8 mouse cellular contexts compared by ENCODE assay signal in genomic region chr4:141240617-141241016, GRCm38 (mm10). TPM values are rescaled to one million over a fixed set of nuclear protein-coding genes. Genes with fewer than 3 reads are reported as not detected.
DNase-seq lines count a peak whose midpoint lies in the region; ATAC-seq and TF ChIP-seq lines count a peak whose summit lies in the region.

No protein-coding gene starts in this region.

- H3K27ac ChIP-seq in hindbrain, embryonic 14.5 days = no peak overlapping the region
- H3K27ac ChIP-seq in hindbrain, postnatal 0 days = no peak overlapping the region
- H3K27ac ChIP-seq in embryonic facial prominence, embryonic 10.5 days (replicated peaks) = no peak overlapping the region
- peak overlapping the region; percentile 19; the same call in 1 of the 2 replicates for H3K27ac ChIP-seq in kidney, embryonic 15.5 days
- peak overlapping the region; percentile 64 for H3K27ac ChIP-seq in lung, postnatal 0 days (ENCODE audit: low read length)
- no peak overlapping the region for H3K27ac ChIP-seq in gastrocnemius, adult 2 months

- no peak for DNase-seq in hindbrain, embryonic 14.5 days (ENCODE audit: low spot score)
- no peak for DNase-seq in hindbrain, postnatal 0 days (ENCODE audit: low spot score)
- peak; percentile 68 for DNase-seq in embryonic facial prominence, embryonic 10.5 days (ENCODE audit: low spot score)
- peak; percentile 95 for DNase-seq in lung, postnatal 0 days (ENCODE audit: low spot score)
- DNase-seq in thymus, postnatal 25 days = no peak
- DNase-seq in spleen, adult 12 weeks (ENCODE audit: low spot score) = no peak
- no peak for DNase-seq in gastrocnemius, adult 2 months

- no peak overlapping the region for H3K9ac ChIP-seq in hindbrain, embryonic 14.5 days
- no peak overlapping the region for H3K9ac ChIP-seq in hindbrain, postnatal 0 days (replicated peaks; ENCODE audit: low read length)
- no peak overlapping the region for H3K9ac ChIP-seq in kidney, embryonic 15.5 days
- H3K9ac ChIP-seq in lung, postnatal 0 days (replicated peaks; ENCODE audit: low read depth) = no peak overlapping the region

- H3K4me2 ChIP-seq in hindbrain, embryonic 14.5 days (replicated peaks) = 0 out of 2 replicates have a peak overlapping the region, but pooled peaks have one; percentile 7
- H3K4me2 ChIP-seq in hindbrain, postnatal 0 days (ENCODE audit: low read depth, low read length) = no peak overlapping the region
- peak overlapping the region; percentile 76 for H3K4me2 ChIP-seq in kidney, embryonic 15.5 days
- peak overlapping the region; percentile 34 for H3K4me2 ChIP-seq in lung, postnatal 0 days (replicated peaks; ENCODE audit: low read depth, low read length)

- H3K4me1 ChIP-seq in hindbrain, embryonic 14.5 days (replicated peaks; ENCODE audit: control insufficient read depth, insufficient read depth, low read length) = peaks cover 36% of the 10 kb centered on the region
- peaks cover 23% of the 10 kb centered on the region; the same call in 1 of the 2 replicates for H3K4me1 ChIP-seq in hindbrain, postnatal 0 days (ENCODE audit: insufficient read depth, low read length)
- peaks cover 64% of the 10 kb centered on the region for H3K4me1 ChIP-seq in embryonic facial prominence, embryonic 10.5 days
- peaks cover 65% of the 10 kb centered on the region for H3K4me1 ChIP-seq in kidney, embryonic 15.5 days
- peaks cover 24% of the 10 kb centered on the region; the same call in 1 of the 2 replicates for H3K4me1 ChIP-seq in lung, postnatal 0 days (ENCODE audit: insufficient read depth, low read depth, low read length)

- no peaks in the 10 kb centered on the region for H3K36me3 ChIP-seq in hindbrain, embryonic 14.5 days (replicated peaks; ENCODE audit: control insufficient read depth, insufficient read depth)
- H3K36me3 ChIP-seq in hindbrain, postnatal 0 days (ENCODE audit: insufficient read depth, low read length) = no peaks in the 10 kb centered on the region
- H3K36me3 ChIP-seq in embryonic facial prominence, embryonic 10.5 days (replicated peaks) = no peaks in the 10 kb centered on the region
- H3K36me3 ChIP-seq in kidney, embryonic 15.5 days = no peaks in the 10 kb centered on the region
- H3K36me3 ChIP-seq in lung, postnatal 0 days (ENCODE audit: insufficient read depth, low read length) = no peaks in the 10 kb centered on the region

- intact Hi-C loops in gastrocnemius, adult 2 months (cut with DNase I) = no loop called here

- no peak for TF ChIP-seq CTCF in hindbrain, postnatal 0 days (IDR thresholded peaks at IDR 0.05; ENCODE audit: low read depth)
- no peak for TF ChIP-seq CTCF in lung, postnatal 0 days (IDR thresholded peaks at IDR 0.05)
- no peak for TF ChIP-seq CTCF in gastrocnemius, adult 2 months (IDR thresholded peaks at IDR 0.05)

- TF ChIP-seq EP300 in lung, postnatal 0 days (IDR thresholded peaks at IDR 0.05) = no peak

- ATAC-seq in hindbrain, embryonic 14.5 days (ENCODE audit: low FRiP score) = no peak
- ATAC-seq in hindbrain, postnatal 0 days = no peak
- peak; percentile 38 for ATAC-seq in kidney, embryonic 15.5 days (replicated peaks; ENCODE audit: low FRiP score)
- peak; percentile 69 for ATAC-seq in lung, postnatal 0 days

- no peaks in the 10 kb centered on the region for H3K9me3 ChIP-seq in hindbrain, embryonic 14.5 days (ENCODE audit: control insufficient read depth, low read length)
- no peaks in the 10 kb centered on the region for H3K9me3 ChIP-seq in hindbrain, postnatal 0 days (ENCODE audit: low read length)
- no peaks in the 10 kb centered on the region for H3K9me3 ChIP-seq in embryonic facial prominence, embryonic 10.5 days
- no peaks in the 10 kb centered on the region for H3K9me3 ChIP-seq in kidney, embryonic 15.5 days (replicated peaks)
- no peaks in the 10 kb centered on the region for H3K9me3 ChIP-seq in lung, postnatal 0 days (ENCODE audit: low read length)

- WGBS in hindbrain, embryonic 14.5 days = 1% methylated on average over 14 of the region's 14 CpGs
- WGBS in hindbrain, postnatal 0 days = 3% methylated on average over 14 of the region's 14 CpGs
- 2% methylated on average over 14 of the region's 14 CpGs for WGBS in embryonic facial prominence, embryonic 10.5 days
- 1% methylated on average over 14 of the region's 14 CpGs for WGBS in kidney, embryonic 15.5 days
- WGBS in lung, postnatal 0 days = under 1% methylated on average over 14 of the region's 14 CpGs

- peaks cover 66% of the 10 kb centered on the region for H3K27me3 ChIP-seq in hindbrain, embryonic 14.5 days (ENCODE audit: control insufficient read depth, insufficient read depth, low read length)
- peaks cover 16% of the 10 kb centered on the region; the same call in 1 of the 2 replicates for H3K27me3 ChIP-seq in hindbrain, postnatal 0 days (ENCODE audit: insufficient read depth, low read length)
- H3K27me3 ChIP-seq in embryonic facial prominence, embryonic 10.5 days (replicated peaks; ENCODE audit: low read depth, poor library complexity, severe bottlenecking) = peaks cover 99% of the 10 kb centered on the region
- H3K27me3 ChIP-seq in kidney, embryonic 15.5 days = peaks cover 86% of the 10 kb centered on the region
- H3K27me3 ChIP-seq in lung, postnatal 0 days (replicated peaks; ENCODE audit: insufficient read depth, low read length) = peaks cover 13% of the 10 kb centered on the region

- no peak overlapping the region for H3K4me3 ChIP-seq in hindbrain, embryonic 14.5 days (replicated peaks; ENCODE audit: low read length)
- H3K4me3 ChIP-seq in hindbrain, postnatal 0 days (ENCODE audit: low read length) = no peak overlapping the region
- peak overlapping the region; percentile 38 for H3K4me3 ChIP-seq in embryonic facial prominence, embryonic 10.5 days
- peak overlapping the region; percentile 43 for H3K4me3 ChIP-seq in kidney, embryonic 15.5 days (replicated peaks)
- peak overlapping the region; percentile 8; the same call in 1 of the 2 replicates for H3K4me3 ChIP-seq in lung, postnatal 0 days (ENCODE audit: low read depth, low read length)
- H3K4me3 ChIP-seq in gastrocnemius, adult 2 months = no peak overlapping the region

RNA-seq across cellular contexts. Expression of gene Arhgef19, which starts 1.3 kb away (rescaled TPM):
- polyA plus RNA-seq in hindbrain, embryonic 14.5 days (2014; fragmentation: Nextera tagmentation; extraction: Ambion mirVana) = 0.78 and 1.1 TPM in 2 replicates
- 1.2 and 2.3 TPM in 2 replicates for total RNA-seq in hindbrain, postnatal 0 days (2014; rRNA removed)
- polyA plus RNA-seq in hindbrain, postnatal 0 days (2015; fragmentation: Nextera tagmentation; extraction: Ambion mirVana) = 1.2 TPM in 2 replicates
- 6.1 and 8.7 TPM in 2 replicates for polyA plus RNA-seq in embryonic facial prominence, embryonic 10.5 days (2016; fragmentation: Nextera tagmentation; extraction: Ambion mirVana)
- 7.4 and 9.6 TPM in 2 replicates for polyA plus RNA-seq in kidney, embryonic 15.5 days (2015; fragmentation: Nextera tagmentation; extraction: Ambion mirVana)
- polyA plus RNA-seq in lung, postnatal 0 days (2015; fragmentation: Nextera tagmentation; extraction: Ambion mirVana) = 2.9 and 3.8 TPM in 2 replicates
- total RNA-seq in gastrocnemius, adult 2 months (2021) = under 1 TPM; 0.31 to 0.33 TPM

RNA-seq across cellular contexts. Expression of gene Rsg1, which starts 26.9 kb away (rescaled TPM):
- polyA plus RNA-seq in hindbrain, embryonic 14.5 days (2014; fragmentation: Nextera tagmentation; extraction: Ambion mirVana) = 6.0 and 7.6 TPM in 2 replicates
- total RNA-seq in hindbrain, postnatal 0 days (2014; rRNA removed) = 2.4 and 8.7 TPM in 2 replicates
- polyA plus RNA-seq in hindbrain, postnatal 0 days (2015; fragmentation: Nextera tagmentation; extraction: Ambion mirVana) = 3.9 and 4.3 TPM in 2 replicates
- 8.4 and 8.5 TPM in 2 replicates for polyA plus RNA-seq in embryonic facial prominence, embryonic 10.5 days (2016; fragmentation: Nextera tagmentation; extraction: Ambion mirVana)
- 5.9 and 6.8 TPM in 2 replicates for polyA plus RNA-seq in kidney, embryonic 15.5 days (2015; fragmentation: Nextera tagmentation; extraction: Ambion mirVana)
- 2.0 and 2.4 TPM in 2 replicates for polyA plus RNA-seq in lung, postnatal 0 days (2015; fragmentation: Nextera tagmentation; extraction: Ambion mirVana)
- total RNA-seq in gastrocnemius, adult 2 months (2021) = not detected

Comparison
In these comparisons a context has a peak if more than half of its experiments do, and no peak if none do; other contexts are left out.
1. ATAC-seq: peak in kidney, embryonic 15.5 days (single experiment) and lung, postnatal 0 days (single experiment); none in hindbrain, embryonic 14.5 days (single experiment) and hindbrain, postnatal 0 days (single experiment).
2. DNase-seq: peak in embryonic facial prominence, embryonic 10.5 days (single experiment) and lung, postnatal 0 days (single experiment); none in hindbrain, embryonic 14.5 days (single experiment), hindbrain, postnatal 0 days (single experiment), thymus, postnatal 25 days (single experiment), spleen, adult 12 weeks (single experiment) and gastrocnemius, adult 2 months (single experiment).
3. H3K27ac ChIP-seq: peak in kidney, embryonic 15.5 days (single experiment) and lung, postnatal 0 days (single experiment); none in hindbrain, embryonic 14.5 days (single experiment), hindbrain, postnatal 0 days (single experiment), embryonic facial prominence, embryonic 10.5 days (single experiment) and gastrocnemius, adult 2 months (single experiment).
4. H3K4me3 ChIP-seq: peak in embryonic facial prominence, embryonic 10.5 days (single experiment), kidney, embryonic 15.5 days (single experiment) and lung, postnatal 0 days (single experiment); none in hindbrain, embryonic 14.5 days (single experiment), hindbrain, postnatal 0 days (single experiment) and gastrocnemius, adult 2 months (single experiment).